Mouse (Mus musculus): ENCODE results near the gene Gm26920. TPM values are rescaled to one million over a fixed set of nuclear protein-coding genes. Genes with fewer than 3 reads are reported as not detected.

The Gm26920 gene
- polyA plus RNA-seq, 1 experiment = 0.05 TPM

- no peak for TF ChIP-seq USF1 (IDR thresholded peaks at IDR 0.05; ENCODE audit: low read depth)
- TF ChIP-seq FOSL1 (IDR thresholded peaks at IDR 0.05; ENCODE audit: insufficient read depth, low read length, poor library complexity, severe bottlenecking) = no peak
- TF ChIP-seq MYOD1 (IDR thresholded peaks at IDR 0.05; ENCODE audit: control insufficient read depth, insufficient read length, low read depth) = no peak
- no peak for TF ChIP-seq CEBPB (IDR thresholded peaks at IDR 0.05; ENCODE audit: low read depth)
- TF ChIP-seq MYOG (IDR thresholded peaks at IDR 0.05; ENCODE audit: control insufficient read depth, extremely low read depth, insufficient read length) = no peak
- no peak for TF ChIP-seq MAX (IDR thresholded peaks at IDR 0.05)
- no peak overlapping the region for H3K4me3 ChIP-seq (ENCODE audit: insufficient read depth, poor library complexity, severe bottlenecking)
- H3K36me3 ChIP-seq (ENCODE audit: control insufficient read depth, insufficient read depth) = peaks cover 76% of the 10 kb centered on the region
- H3K79me2 ChIP-seq (ENCODE audit: control insufficient read depth, insufficient read depth) = peaks cover 15% of the 10 kb centered on the region
- H3K27me3 ChIP-seq (ENCODE audit: control insufficient read depth, insufficient read depth, insufficient read length) = no peaks in the 10 kb centered on the region
- no peak overlapping the region for H3ac ChIP-seq (ENCODE audit: control insufficient read depth, insufficient read length, low read depth)
- peaks cover 6% of the 10 kb centered on the region for H3K79me3 ChIP-seq (ENCODE audit: low read depth)
Observed at GRCm38 (mm10) chr7:30017226-30017625, 73.0 kb downstream of the Gm26920 start.

GRCm38 (mm10) chr7:30012956-30013363, 77.2 kb downstream of the Gm26920 start:
- Histone ChIP-seq H3K27me3 (ENCODE audit: control insufficient read depth, insufficient read depth, insufficient read length) (no peaks in the 10 kb centered on the region), H3K36me3 (ENCODE audit: control insufficient read depth, insufficient read depth) (peaks cover 61% of the 10 kb centered on the region), H3K4me3 (ENCODE audit: insufficient read depth, poor library complexity, severe bottlenecking) (no peak overlapping the region), H3K79me3 (ENCODE audit: low read depth) (peaks cover 13% of the 10 kb centered on the region), H3K79me2 (ENCODE audit: control insufficient read depth, insufficient read depth) (peaks cover 28% of the 10 kb centered on the region), H3ac (ENCODE audit: control insufficient read depth, insufficient read length, low read depth) (no peak overlapping the region)
- TF ChIP-seq CEBPB (IDR thresholded peaks at IDR 0.05; ENCODE audit: low read depth) = no peak
- TF ChIP-seq CTCF (IDR thresholded peaks at IDR 0.05; ENCODE audit: control insufficient read depth, insufficient read depth, insufficient read length) = peak; percentile 12

- H3ac ChIP-seq (ENCODE audit: control insufficient read depth, insufficient read length, low read depth) = peak overlapping the region; percentile 55
- H3K36me3 ChIP-seq (ENCODE audit: control insufficient read depth, insufficient read depth) = peaks cover 46% of the 10 kb centered on the region
- H3K27me3 ChIP-seq (ENCODE audit: control insufficient read depth, insufficient read depth, insufficient read length) = no peaks in the 10 kb centered on the region
Observed at GRCm38 (mm10) chr7:30010551-30011195, 79.5 kb downstream of the Gm26920 start.

GRCm38 (mm10) chr7:30009321-30010085, 80.7 kb downstream of the Gm26920 start:
- H3K79me2 ChIP-seq (ENCODE audit: control insufficient read depth, insufficient read depth) = peaks cover 55% of the 10 kb centered on the region
- H3ac ChIP-seq (ENCODE audit: control insufficient read depth, insufficient read length, low read depth) = no peak overlapping the region
- TF ChIP-seq MAX (IDR thresholded peaks at IDR 0.05) (no peak), MYOD1 (IDR thresholded peaks at IDR 0.05; ENCODE audit: control insufficient read depth, insufficient read length, low read depth) (peak; percentile 99), FOSL1 (IDR thresholded peaks at IDR 0.05; ENCODE audit: insufficient read depth, low read length, poor library complexity, severe bottlenecking) (no peak)
- no peak overlapping the region for H3K4me3 ChIP-seq (ENCODE audit: insufficient read depth, poor library complexity, severe bottlenecking)
- H3K79me3 ChIP-seq (ENCODE audit: low read depth) = peaks cover 24% of the 10 kb centered on the region
- H3K36me3 ChIP-seq (ENCODE audit: control insufficient read depth, insufficient read depth) = peaks cover 39% of the 10 kb centered on the region
- H3K27me3 ChIP-seq (ENCODE audit: control insufficient read depth, insufficient read depth, insufficient read length) = no peaks in the 10 kb centered on the region

More at GRCm38 (mm10) chr7:30010551-30011195, 79.5 kb downstream of the Gm26920 start:
- no peak overlapping the region for H3K4me3 ChIP-seq (ENCODE audit: insufficient read depth, poor library complexity, severe bottlenecking)
- peaks cover 46% of the 10 kb centered on the region for H3K79me2 ChIP-seq (ENCODE audit: control insufficient read depth, insufficient read depth)
- H3K79me3 ChIP-seq (ENCODE audit: low read depth) = peaks cover 14% of the 10 kb centered on the region
- peak; percentile 90 for TF ChIP-seq MYOD1 (IDR thresholded peaks at IDR 0.05; ENCODE audit: control insufficient read depth, insufficient read length, low read depth)
- TF ChIP-seq MYOG (IDR thresholded peaks at IDR 0.05; ENCODE audit: control insufficient read depth, extremely low read depth, insufficient read length) = no peak

GRCm38 (mm10) chr7:30008020-30008690, 82.1 kb downstream of the Gm26920 start:
- H3K4me3 ChIP-seq (ENCODE audit: insufficient read depth, poor library complexity, severe bottlenecking) = no peak overlapping the region
- no peak overlapping the region for H3ac ChIP-seq (ENCODE audit: control insufficient read depth, insufficient read length, low read depth)
- H3K27me3 ChIP-seq (ENCODE audit: control insufficient read depth, insufficient read depth, insufficient read length) = no peaks in the 10 kb centered on the region
- peaks cover 39% of the 10 kb centered on the region for H3K36me3 ChIP-seq (ENCODE audit: control insufficient read depth, insufficient read depth)
- H3K79me2 ChIP-seq (ENCODE audit: control insufficient read depth, insufficient read depth) = peaks cover 62% of the 10 kb centered on the region
- peak; percentile 65 for TF ChIP-seq USF1 (IDR thresholded peaks at IDR 0.05; ENCODE audit: low read depth)
- no peak for TF ChIP-seq MAX (IDR thresholded peaks at IDR 0.05)
- peak; percentile 96 for TF ChIP-seq MYOD1 (IDR thresholded peaks at IDR 0.05; ENCODE audit: control insufficient read depth, insufficient read length, low read depth)
- peaks cover 28% of the 10 kb centered on the region for H3K79me3 ChIP-seq (ENCODE audit: low read depth)

GRCm38 (mm10) chr7:30007601-30008000, 82.6 kb downstream of the Gm26920 start:
- Histone ChIP-seq H3K79me3 (ENCODE audit: low read depth) (peaks cover 28% of the 10 kb centered on the region), H3K27me3 (ENCODE audit: control insufficient read depth, insufficient read depth, insufficient read length) (no peaks in the 10 kb centered on the region), H3K79me2 (ENCODE audit: control insufficient read depth, insufficient read depth) (peaks cover 62% of the 10 kb centered on the region), H3K36me3 (ENCODE audit: control insufficient read depth, insufficient read depth) (peaks cover 40% of the 10 kb centered on the region), H3ac (ENCODE audit: control insufficient read depth, insufficient read length, low read depth) (peak overlapping the region; percentile 47), H3K4me3 (ENCODE audit: insufficient read depth, poor library complexity, severe bottlenecking) (no peak overlapping the region)
- no peak for TF ChIP-seq MYOG (IDR thresholded peaks at IDR 0.05; ENCODE audit: control insufficient read depth, extremely low read depth, insufficient read length)
- no peak for TF ChIP-seq CEBPB (IDR thresholded peaks at IDR 0.05; ENCODE audit: low read depth)
- no peak for TF ChIP-seq USF1 (IDR thresholded peaks at IDR 0.05; ENCODE audit: low read depth)
- no peak for TF ChIP-seq MYOD1 (IDR thresholded peaks at IDR 0.05; ENCODE audit: control insufficient read depth, insufficient read length, low read depth)
- no peak for TF ChIP-seq CTCF (IDR thresholded peaks at IDR 0.05; ENCODE audit: control insufficient read depth, insufficient read depth, insufficient read length)
- TF ChIP-seq MAX (IDR thresholded peaks at IDR 0.05) = no peak
- TF ChIP-seq FOSL1 (IDR thresholded peaks at IDR 0.05; ENCODE audit: insufficient read depth, low read length, poor library complexity, severe bottlenecking) = no peak

Small RNA genes within 50 kb of the gene (microRNA-seq; reads per million reads assigned to microRNA genes)
- gene Gm23368 (ENCODE audit: borderline microRNAs expressed) = not detected

Other genes with a start within 250 kb of the Gm26920 start
- gene Zfp940, start 236.7 kb downstream of the Gm26920 start, polyA plus RNA-seq (2012; fragmentation: generic; extraction: Trizol) = 1.0 TPM
- gene Zfp420, start 230.4 kb downstream of the Gm26920 start, polyA plus RNA-seq (2012; fragmentation: generic; extraction: Trizol) = 0.78 TPM
- 3.0 TPM for gene Zfp27, start 183.8 kb downstream of the Gm26920 start, polyA plus RNA-seq (2012; fragmentation: generic; extraction: Trizol)
- gene Zfp383, start 182.2 kb downstream of the Gm26920 start, polyA plus RNA-seq (2012; fragmentation: generic; extraction: Trizol) = 1.8 TPM
- gene Zfp74, start 136.3 kb downstream of the Gm26920 start, polyA plus RNA-seq (2012; fragmentation: generic; extraction: Trizol) = 1.9 TPM
- 11.0 TPM for gene Zfp568, start 106.5 kb downstream of the Gm26920 start, polyA plus RNA-seq (2012; fragmentation: generic; extraction: Trizol)
- 0.40 TPM for gene Zfp14, start 39.0 kb downstream of the Gm26920 start, polyA plus RNA-seq (2012; fragmentation: generic; extraction: Trizol)
- gene Zfp82, start 17.5 kb downstream of the Gm26920 start, polyA plus RNA-seq (2012; fragmentation: generic; extraction: Trizol) = 2.0 TPM
- 3.1 TPM for gene Zfp566, start 117 bp upstream of the Gm26920 start, polyA plus RNA-seq (2012; fragmentation: generic; extraction: Trizol)
- gene Zfp260, start 4.4 kb upstream of the Gm26920 start, polyA plus RNA-seq (2012; fragmentation: generic; extraction: Trizol) = 8.6 TPM
- 3.8 TPM for gene Zfp382, start 31.5 kb upstream of the Gm26920 start, polyA plus RNA-seq (2012; fragmentation: generic; extraction: Trizol)
- 15.8 TPM for gene Zfp146, start 79.3 kb upstream of the Gm26920 start, polyA plus RNA-seq (2012; fragmentation: generic; extraction: Trizol)
- gene Cox7a1, start 93.7 kb upstream of the Gm26920 start, polyA plus RNA-seq (2012; fragmentation: generic; extraction: Trizol) = 7.9 TPM
- gene Capns1, start 108.4 kb upstream of the Gm26920 start, polyA plus RNA-seq (2012; fragmentation: generic; extraction: Trizol) = 588 TPM
- 175 TPM for gene Polr2i, start 141.5 kb upstream of the Gm26920 start, polyA plus RNA-seq (2012; fragmentation: generic; extraction: Trizol)
- 180 TPM for gene Tbcb, start 141.9 kb upstream of the Gm26920 start, polyA plus RNA-seq (2012; fragmentation: generic; extraction: Trizol)
- gene Ovol3, start 145.3 kb upstream of the Gm26920 start, polyA plus RNA-seq (2012; fragmentation: generic; extraction: Trizol) = not detected
- 0.07 TPM for gene Thap8, start 189.7 kb upstream of the Gm26920 start, polyA plus RNA-seq (2012; fragmentation: generic; extraction: Trizol)
- gene Wdr62, start 190.0 kb upstream of the Gm26920 start, polyA plus RNA-seq (2012; fragmentation: generic; extraction: Trizol) = 12.8 TPM
- gene Clip3, start 201.3 kb upstream of the Gm26920 start, polyA plus RNA-seq (2012; fragmentation: generic; extraction: Trizol) = 40.6 TPM
- gene Alkbh6, start 218.3 kb upstream of the Gm26920 start, polyA plus RNA-seq (2012; fragmentation: generic; extraction: Trizol) = 28.7 TPM
- gene Syne4, start 224.4 kb upstream of the Gm26920 start, polyA plus RNA-seq (2012; fragmentation: generic; extraction: Trizol) = 0.20 TPM
- gene E130208F15Rik, start 231.3 kb upstream of the Gm26920 start, polyA plus RNA-seq (2012; fragmentation: generic; extraction: Trizol) = 0.81 TPM
- 9.9 TPM for gene Sdhaf1, start 233.5 kb upstream of the Gm26920 start, polyA plus RNA-seq (2012; fragmentation: generic; extraction: Trizol)

Measured in C2C12 (cell line).